Mouse (Mus musculus): Measurements from ENCODE around the gene Pygo2. TPM values are rescaled to one million over a fixed set of nuclear protein-coding genes. Genes with fewer than 3 reads are reported as not detected.
A peak's percentile ranks its signal among the peaks of the same experiment; 100 is the strongest.

Gene Pygo2
- polyA plus RNA-seq, 1 experiment from 2014 or later: 24.8 TPM

DNA sequence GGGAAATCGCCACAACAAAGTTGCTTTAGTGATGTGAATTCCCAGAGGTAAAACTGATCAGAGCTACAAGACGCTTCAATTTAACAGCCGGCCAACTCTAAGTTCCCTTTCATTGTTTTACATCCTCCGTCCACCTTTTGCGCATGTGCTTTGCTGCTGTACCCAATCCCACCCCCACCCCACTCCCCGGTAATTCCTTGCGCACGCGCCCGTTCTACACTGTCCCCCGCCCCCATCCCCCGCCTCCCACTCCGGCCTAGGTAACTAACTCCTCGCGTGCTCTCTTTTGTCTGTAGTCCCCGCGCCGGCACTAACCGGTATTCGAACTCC, 12.2 kb upstream of the Pygo2 start:
- H3K27me3 ChIP-seq (replicated peaks; ENCODE audit: control insufficient read depth, insufficient read depth, low read length): no peaks in the 10 kb centered on the region
- H3K36me3 ChIP-seq (ENCODE audit: control insufficient read depth, insufficient read depth, low read length): peaks cover 19% of the 10 kb centered on the region
- peak; percentile 32 for ATAC-seq
- peak overlapping the region; percentile 72 for H3K9ac ChIP-seq (ENCODE audit: low read depth, low read length)
- peak overlapping the region; percentile 60 for H3K4me3 ChIP-seq (ENCODE audit: low read length)
- peak overlapping the region; percentile 57 for H3K27ac ChIP-seq (ENCODE audit: low read length)
- no peaks in the 10 kb centered on the region for H3K9me3 ChIP-seq (ENCODE audit: control insufficient read depth, low read length)
- peaks cover 23% of the 10 kb centered on the region for H3K4me1 ChIP-seq (ENCODE audit: control insufficient read depth, insufficient read depth, low read length)
- peak overlapping the region; percentile 74 for H3K4me2 ChIP-seq (ENCODE audit: low read depth, low read length)
- WGBS: under 1% methylated on average over 20 of the region's 20 CpGs

DNA sequence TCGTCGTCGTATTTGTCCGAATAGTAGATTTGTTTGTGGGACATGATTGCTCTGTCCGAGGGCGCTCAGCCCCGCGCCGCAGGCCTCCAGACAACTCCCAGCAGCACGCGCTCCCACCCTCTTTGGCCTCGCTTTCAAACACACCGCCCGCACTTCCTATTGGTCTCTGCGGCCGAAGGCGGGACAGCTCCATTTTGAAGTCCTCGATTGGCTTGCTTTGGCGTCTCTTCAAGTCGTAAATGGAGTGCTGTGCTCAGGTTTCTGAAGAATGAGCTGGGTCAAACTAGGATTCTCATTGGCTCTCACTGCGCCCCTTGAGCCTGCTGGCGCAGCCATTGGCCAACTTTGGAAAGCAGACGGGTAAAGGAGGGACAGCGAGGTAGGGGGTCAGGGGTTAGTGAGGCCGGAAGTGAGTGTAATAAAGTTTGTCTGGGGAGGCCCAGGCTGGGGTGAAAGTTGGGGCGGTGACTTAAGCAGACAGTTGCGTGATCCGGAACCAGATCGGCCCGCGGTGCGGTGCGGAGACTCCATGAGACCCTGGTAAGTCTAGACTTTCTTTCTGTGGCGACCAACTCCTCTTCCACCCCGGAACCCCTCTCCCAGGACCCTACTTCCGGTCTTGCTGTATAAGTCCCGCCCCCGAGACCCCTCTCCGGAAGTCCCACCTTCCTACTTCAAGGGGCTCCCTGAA, 11.7 kb upstream of the Pygo2 start, which contains the start of the genes Cks1b and Shc1:
Gene Cks1b (minus strand): TSS at position 214 of the 691 bp plus-strand sequence.
Gene Shc1 (plus strand): TSS at position 274 of the 691 bp plus-strand sequence.
- H3K9ac ChIP-seq (ENCODE audit: low read depth, low read length): peak within 1 kb of the TSS; percentile 72
- ATAC-seq: peak; percentile 94
- peaks cover 19% of the 10 kb centered on the region for H3K36me3 ChIP-seq (ENCODE audit: control insufficient read depth, insufficient read depth, low read length)
- H3K27me3 ChIP-seq (replicated peaks; ENCODE audit: control insufficient read depth, insufficient read depth, low read length): no peaks in the 10 kb centered on the region
- no peaks in the 10 kb centered on the region for H3K9me3 ChIP-seq (ENCODE audit: control insufficient read depth, low read length)
- WGBS: under 1% methylated on average over 39 of the region's 39 CpGs
- H3K4me2 ChIP-seq (ENCODE audit: low read depth, low read length): peak within 1 kb of the TSS; percentile 86
- peaks cover 28% of the 10 kb centered on the region for H3K4me1 ChIP-seq (ENCODE audit: control insufficient read depth, insufficient read depth, low read length)
- H3K4me3 ChIP-seq (ENCODE audit: low read length): peak within 1 kb of the TSS; percentile 60
- peak within 1 kb of the TSS; percentile 98 for H3K27ac ChIP-seq (ENCODE audit: low read length)

DNA sequence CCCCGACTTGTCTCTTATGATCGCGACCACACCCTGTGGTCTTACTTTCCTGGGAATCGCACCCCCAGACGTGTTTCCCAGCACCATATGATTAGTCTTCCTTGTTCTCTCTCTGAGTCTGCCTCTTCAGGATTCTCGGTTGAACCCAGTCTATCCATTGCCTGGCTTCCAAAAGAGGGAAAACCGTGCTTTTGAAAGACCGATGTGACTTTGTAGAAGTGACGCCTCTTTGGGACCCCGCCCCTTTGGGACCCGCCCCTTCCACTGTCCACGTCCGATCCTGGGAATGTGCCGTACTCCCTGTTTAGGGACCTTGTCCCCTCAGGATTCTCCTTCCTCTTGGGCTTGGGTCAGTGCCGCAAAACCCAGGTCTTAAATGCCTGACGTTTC, 11.2 kb upstream of the Pygo2 start:
- H3K4me1 ChIP-seq (ENCODE audit: control insufficient read depth, insufficient read depth, low read length): peaks cover 34% of the 10 kb centered on the region
- H3K4me3 ChIP-seq (ENCODE audit: low read length): peak overlapping the region; percentile 60
- under 1% methylated on average over 16 of the region's 16 CpGs for WGBS

DNA sequence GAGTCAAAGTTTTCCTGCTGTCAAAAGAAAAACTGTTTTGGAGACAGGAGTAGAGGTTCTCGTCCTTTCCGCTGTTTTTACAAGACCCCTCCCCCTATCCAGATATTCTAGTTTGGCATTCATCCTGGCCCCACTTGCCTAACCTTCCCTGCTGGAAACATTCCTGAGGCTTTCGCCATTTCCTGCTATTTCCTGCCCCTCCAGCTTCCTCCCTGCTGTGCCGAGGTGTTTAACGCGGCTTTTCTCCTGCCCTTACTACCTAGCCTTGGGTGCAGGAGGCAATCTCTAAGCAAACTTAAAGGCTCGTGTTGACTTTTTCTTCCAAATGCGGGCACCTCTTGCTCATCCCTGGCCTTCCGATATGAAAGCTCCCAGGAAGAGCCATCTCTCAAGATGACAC, 10.4 kb upstream of the Pygo2 start:
- Histone ChIP-seq H3K4me1 (ENCODE audit: control insufficient read depth, insufficient read depth, low read length) (peaks cover 41% of the 10 kb centered on the region), H3K27me3 (replicated peaks; ENCODE audit: control insufficient read depth, insufficient read depth, low read length) (no peaks in the 10 kb centered on the region)

More for the DNA sequence above, 11.2 kb upstream of the Pygo2 start:
- H3K9me3 ChIP-seq (ENCODE audit: control insufficient read depth, low read length): no peaks in the 10 kb centered on the region
- no peaks in the 10 kb centered on the region for H3K27me3 ChIP-seq (replicated peaks; ENCODE audit: control insufficient read depth, insufficient read depth, low read length)
- ATAC-seq: peak; percentile 43
- peak overlapping the region; percentile 86 for H3K4me2 ChIP-seq (ENCODE audit: low read depth, low read length)
- H3K36me3 ChIP-seq (ENCODE audit: control insufficient read depth, insufficient read depth, low read length): peaks cover 18% of the 10 kb centered on the region
- H3K27ac ChIP-seq (ENCODE audit: low read length): peak overlapping the region; percentile 98
- H3K9ac ChIP-seq (ENCODE audit: low read depth, low read length): peak overlapping the region; percentile 72

DNA sequence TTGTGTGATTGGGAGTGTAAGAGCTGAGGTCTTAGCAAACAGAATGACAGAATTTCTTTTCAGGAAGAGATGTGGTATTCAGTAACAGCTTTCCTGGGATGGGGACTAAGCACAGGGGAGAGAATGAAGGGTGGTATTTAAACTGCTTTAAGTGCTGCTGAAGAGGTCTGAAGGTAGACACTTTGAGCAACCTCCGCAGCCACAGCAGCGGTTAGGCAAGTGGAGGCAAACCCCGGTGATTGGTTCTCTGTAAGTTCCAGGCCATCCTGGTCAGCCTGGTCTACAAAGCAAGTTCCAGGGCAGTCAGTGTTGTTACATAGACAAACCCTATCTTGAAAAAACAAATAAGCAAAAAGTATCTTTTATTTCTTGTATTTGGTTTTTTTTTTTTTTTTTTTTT, 10.0 kb upstream of the Pygo2 start:
- Histone ChIP-seq H3K36me3 (ENCODE audit: control insufficient read depth, insufficient read depth, low read length) (peaks cover 10% of the 10 kb centered on the region), H3K4me3 (ENCODE audit: low read length) (peak overlapping the region; percentile 60), H3K9ac (ENCODE audit: low read depth, low read length) (peak overlapping the region; percentile 72), H3K4me1 (ENCODE audit: control insufficient read depth, insufficient read depth, low read length) (peaks cover 44% of the 10 kb centered on the region), H3K4me2 (ENCODE audit: low read depth, low read length) (peak overlapping the region; percentile 86), H3K27me3 (replicated peaks; ENCODE audit: control insufficient read depth, insufficient read depth, low read length) (no peaks in the 10 kb centered on the region), H3K27ac (ENCODE audit: low read length) (peak overlapping the region; percentile 98), H3K9me3 (ENCODE audit: control insufficient read depth, low read length) (no peaks in the 10 kb centered on the region)
- WGBS: 23% methylated on average over 3 of the region's 3 CpGs
- ATAC-seq: no peak

More for the DNA sequence above, 10.4 kb upstream of the Pygo2 start:
- H3K4me2 ChIP-seq (ENCODE audit: low read depth, low read length): peak overlapping the region; percentile 86
- peak overlapping the region; percentile 60 for H3K4me3 ChIP-seq (ENCODE audit: low read length)
- H3K27ac ChIP-seq (ENCODE audit: low read length): peak overlapping the region; percentile 98
- peaks cover 14% of the 10 kb centered on the region for H3K36me3 ChIP-seq (ENCODE audit: control insufficient read depth, insufficient read depth, low read length)
- no peak for ATAC-seq
- no peaks in the 10 kb centered on the region for H3K9me3 ChIP-seq (ENCODE audit: control insufficient read depth, low read length)
- peak overlapping the region; percentile 72 for H3K9ac ChIP-seq (ENCODE audit: low read depth, low read length)
- 1% methylated on average over 9 of the region's 9 CpGs for WGBS

DNA sequence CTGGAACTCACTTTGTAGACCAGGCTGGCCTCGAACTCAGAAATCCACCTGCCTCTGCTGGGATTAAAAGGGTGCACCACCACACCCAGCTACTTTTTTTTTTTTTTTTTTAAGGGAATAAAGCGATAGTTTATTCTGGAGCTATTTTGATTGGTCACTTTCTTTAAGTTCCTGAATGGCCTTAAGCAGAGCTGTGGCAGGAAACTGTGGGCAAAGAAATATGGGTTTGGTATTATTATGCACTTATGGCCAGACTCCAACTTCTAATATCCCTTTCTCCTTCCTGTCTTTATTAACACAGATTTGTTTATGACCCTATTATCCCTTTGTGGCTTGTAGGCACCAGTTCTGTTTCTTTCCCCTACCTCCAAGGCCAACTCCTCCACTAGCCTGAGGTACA, 9.6 kb upstream of the Pygo2 start:
- 57% methylated on average over 2 of the region's 2 CpGs for WGBS
- peaks cover 47% of the 10 kb centered on the region for H3K4me1 ChIP-seq (ENCODE audit: control insufficient read depth, insufficient read depth, low read length)
- no peak for ATAC-seq
- peak overlapping the region; percentile 58; the same call in 1 of the 2 replicates for H3K4me3 ChIP-seq (ENCODE audit: low read length)
- peak overlapping the region; percentile 50 for H3K9ac ChIP-seq (ENCODE audit: low read depth, low read length)
- no peaks in the 10 kb centered on the region for H3K9me3 ChIP-seq (ENCODE audit: control insufficient read depth, low read length)
- H3K36me3 ChIP-seq (ENCODE audit: control insufficient read depth, insufficient read depth, low read length): peaks cover 10% of the 10 kb centered on the region
- peak overlapping the region; percentile 98 for H3K27ac ChIP-seq (ENCODE audit: low read length)
- no peaks in the 10 kb centered on the region for H3K27me3 ChIP-seq (replicated peaks; ENCODE audit: control insufficient read depth, insufficient read depth, low read length)
- H3K4me2 ChIP-seq (ENCODE audit: low read depth, low read length): peak overlapping the region; percentile 78

DNA sequence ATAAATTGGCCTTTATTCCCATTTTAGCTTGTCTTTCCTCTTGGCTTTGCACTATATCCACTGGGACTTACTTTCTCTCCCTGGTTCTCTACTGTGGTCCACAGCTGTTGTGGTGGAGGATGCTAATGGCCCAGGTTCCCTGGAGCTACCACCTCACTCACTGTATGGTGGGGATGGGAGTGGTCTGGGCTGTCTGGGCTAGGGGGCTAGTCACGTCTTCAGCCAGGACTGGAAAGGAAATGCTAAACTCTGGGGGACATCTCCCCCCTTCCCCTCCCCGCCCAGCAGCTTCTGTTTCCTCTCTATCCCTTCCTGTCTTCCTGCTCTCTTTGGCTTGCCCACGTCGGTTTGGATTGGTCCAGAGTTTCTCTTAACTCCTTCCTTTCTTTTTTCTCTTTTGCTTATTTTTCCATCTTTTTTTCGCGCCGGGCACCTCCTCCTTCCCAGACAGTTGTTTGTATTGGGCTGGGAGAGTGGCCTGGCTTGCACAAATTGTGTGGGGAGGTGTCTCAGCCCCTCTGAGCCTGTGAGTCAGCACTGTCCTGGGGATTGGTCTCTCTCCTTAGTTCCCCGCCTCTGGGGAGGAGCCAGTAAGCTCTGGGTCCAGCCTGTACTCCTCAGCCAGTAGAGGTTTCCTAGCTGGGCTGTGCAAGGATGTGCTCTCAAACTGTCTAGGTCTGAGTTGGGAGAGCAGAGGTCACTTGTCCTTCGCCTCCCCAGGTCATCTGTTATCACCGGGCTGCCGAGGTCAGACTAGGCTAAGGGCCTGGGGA, 8.8 kb upstream of the Pygo2 start:
- H3K9me3 ChIP-seq (ENCODE audit: control insufficient read depth, low read length): no peaks in the 10 kb centered on the region
- H3K4me3 ChIP-seq (ENCODE audit: low read length): peak overlapping the region; percentile 58
- 4% methylated on average over 11 of the region's 11 CpGs for WGBS
- H3K4me2 ChIP-seq (ENCODE audit: low read depth, low read length): peak overlapping the region; percentile 78
- peaks cover 47% of the 10 kb centered on the region for H3K4me1 ChIP-seq (ENCODE audit: control insufficient read depth, insufficient read depth, low read length)
- H3K27me3 ChIP-seq (replicated peaks; ENCODE audit: control insufficient read depth, insufficient read depth, low read length): no peaks in the 10 kb centered on the region
- peak overlapping the region; percentile 98 for H3K27ac ChIP-seq (ENCODE audit: low read length)
- peak; percentile 68 for ATAC-seq
- peak overlapping the region; percentile 74 for H3K9ac ChIP-seq (ENCODE audit: low read depth, low read length)
- H3K36me3 ChIP-seq (ENCODE audit: control insufficient read depth, insufficient read depth, low read length): peaks cover 4% of the 10 kb centered on the region; the same call in 1 of the 2 replicates

DNA sequence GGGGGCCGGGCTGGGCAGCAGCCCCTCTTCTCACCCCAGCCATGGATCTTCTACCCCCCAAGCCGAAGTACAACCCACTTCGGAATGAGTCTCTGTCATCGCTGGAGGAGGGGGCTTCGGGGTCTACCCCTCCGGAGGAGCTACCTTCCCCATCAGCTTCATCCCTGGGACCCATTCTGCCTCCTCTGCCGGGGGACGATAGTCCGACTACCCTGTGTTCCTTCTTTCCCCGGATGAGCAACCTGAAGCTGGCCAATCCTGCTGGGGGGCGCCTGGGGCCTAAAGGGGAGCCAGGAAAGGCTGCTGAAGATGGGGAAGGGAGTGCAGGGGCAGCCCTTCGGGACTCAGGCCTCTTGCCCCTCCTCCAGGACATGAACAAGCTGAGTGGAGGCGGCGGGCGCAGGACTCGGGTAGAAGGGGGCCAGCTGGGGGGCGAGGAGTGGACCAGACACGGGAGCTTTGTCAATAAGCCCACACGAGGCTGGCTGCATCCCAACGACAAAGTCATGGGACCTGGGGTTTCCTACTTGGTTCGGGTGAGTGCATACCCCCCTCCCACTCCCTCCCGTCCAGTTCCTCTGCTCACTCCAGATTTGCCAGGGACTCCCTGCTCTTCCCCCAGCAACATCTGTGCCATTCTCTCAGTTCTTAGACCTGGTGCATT, 8.1 kb upstream of the Pygo2 start:
- Histone ChIP-seq H3K4me3 (ENCODE audit: low read length) (peak overlapping the region; percentile 58), H3K27ac (ENCODE audit: low read length) (peak overlapping the region; percentile 98), H3K27me3 (replicated peaks; ENCODE audit: control insufficient read depth, insufficient read depth, low read length) (no peaks in the 10 kb centered on the region), H3K9me3 (ENCODE audit: control insufficient read depth, low read length) (no peaks in the 10 kb centered on the region), H3K9ac (ENCODE audit: low read depth, low read length) (peak overlapping the region; percentile 74), H3K36me3 (ENCODE audit: control insufficient read depth, insufficient read depth, low read length) (0 out of 2 replicates have a peak, but pooled peaks cover 3% of the 10 kb centered on the region), H3K4me1 (ENCODE audit: control insufficient read depth, insufficient read depth, low read length) (peaks cover 43% of the 10 kb centered on the region), H3K4me2 (ENCODE audit: low read depth, low read length) (peak overlapping the region; percentile 78)
- no peak for ATAC-seq
- WGBS: 15% methylated on average over 21 of the region's 22 CpGs

Measured in intestine, embryonic 16.5 days (tissue).